Mouse (Mus musculus) liver, adult (tissue): ENCODE results near the gene Ppox.

Experiments
- GATA4 ChIP-seq: IDR thresholded peaks from 2 replicates; pipeline ENCODE4 v1.6.1; 2014; ENCODE audit warnings: mild to moderate bottlenecking, low read length; ENCODE audit not compliant: insufficient replicate concordance

The Ppox gene

DNA sequence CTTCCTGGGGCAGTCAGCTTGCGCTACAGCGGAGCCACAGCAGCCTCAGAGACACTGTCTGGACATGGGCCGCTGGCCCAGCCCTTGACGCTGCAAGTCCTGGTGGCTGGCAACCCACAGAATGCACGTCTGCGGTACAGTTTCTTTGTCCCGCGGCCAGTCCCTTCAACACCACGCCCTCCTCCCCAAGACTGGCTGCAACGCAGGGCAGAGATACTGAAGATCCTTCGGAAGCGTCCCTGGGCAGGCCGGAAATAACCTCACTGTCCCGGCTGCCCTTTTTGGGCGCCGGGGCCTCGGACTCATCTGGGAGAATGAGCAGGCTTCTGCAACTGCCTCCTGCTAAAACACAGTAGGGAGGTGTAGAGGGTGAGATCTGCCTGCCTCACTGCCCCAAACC is 22.1 kb downstream of the Ppox start:
- no peak for TF ChIP-seq GATA4

DNA sequence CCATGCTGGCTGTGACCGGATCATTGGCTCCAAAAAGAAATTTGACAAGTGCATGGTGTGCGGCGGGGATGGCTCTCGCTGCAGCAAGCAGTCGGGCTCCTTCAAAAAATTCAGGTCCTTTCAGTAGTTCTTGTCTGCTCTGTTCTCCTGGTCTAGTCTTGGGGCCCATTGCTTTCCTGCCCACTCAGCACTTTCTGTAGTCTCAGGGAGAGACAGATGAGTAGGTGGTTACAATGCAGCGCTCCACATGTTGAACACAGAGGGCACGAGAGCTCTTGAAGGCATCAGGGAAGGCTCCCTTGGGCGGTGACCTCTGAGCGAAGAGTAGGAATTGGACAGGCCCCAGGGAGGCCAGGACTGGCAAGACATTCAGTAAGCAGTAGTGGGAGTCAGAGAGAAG is 23.2 kb downstream of the Ppox start:
- TF ChIP-seq GATA4, result no peak

DNA sequence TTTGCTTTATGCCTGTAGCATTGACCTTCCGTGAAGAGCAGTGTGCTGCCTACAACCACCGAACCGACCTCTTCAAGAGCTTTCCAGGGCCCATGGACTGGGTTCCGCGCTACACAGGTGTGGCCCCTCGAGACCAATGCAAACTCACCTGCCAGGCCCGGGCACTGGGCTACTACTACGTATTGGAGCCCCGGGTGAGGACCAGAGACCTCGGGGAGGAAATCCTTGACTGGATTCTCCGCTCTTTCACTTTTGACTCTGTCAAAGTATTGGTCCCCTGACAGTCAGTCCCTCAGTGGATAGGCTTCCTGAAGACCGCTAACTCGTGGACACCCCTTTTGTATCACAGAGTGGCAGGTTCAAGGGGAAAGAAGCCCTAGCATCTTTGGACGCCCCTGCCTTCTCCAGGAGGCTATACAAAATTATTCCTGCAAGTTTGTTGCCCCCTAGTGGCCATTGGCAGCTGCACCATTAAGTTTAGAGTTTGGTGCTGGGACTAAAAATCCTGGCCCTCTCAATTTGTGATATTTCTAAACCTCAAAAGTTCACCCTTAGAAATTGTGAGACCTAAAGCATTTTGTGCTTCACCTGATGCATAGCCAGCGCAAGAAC is 23.9 kb downstream of the Ppox start:
- no peak for TF ChIP-seq GATA4

DNA sequence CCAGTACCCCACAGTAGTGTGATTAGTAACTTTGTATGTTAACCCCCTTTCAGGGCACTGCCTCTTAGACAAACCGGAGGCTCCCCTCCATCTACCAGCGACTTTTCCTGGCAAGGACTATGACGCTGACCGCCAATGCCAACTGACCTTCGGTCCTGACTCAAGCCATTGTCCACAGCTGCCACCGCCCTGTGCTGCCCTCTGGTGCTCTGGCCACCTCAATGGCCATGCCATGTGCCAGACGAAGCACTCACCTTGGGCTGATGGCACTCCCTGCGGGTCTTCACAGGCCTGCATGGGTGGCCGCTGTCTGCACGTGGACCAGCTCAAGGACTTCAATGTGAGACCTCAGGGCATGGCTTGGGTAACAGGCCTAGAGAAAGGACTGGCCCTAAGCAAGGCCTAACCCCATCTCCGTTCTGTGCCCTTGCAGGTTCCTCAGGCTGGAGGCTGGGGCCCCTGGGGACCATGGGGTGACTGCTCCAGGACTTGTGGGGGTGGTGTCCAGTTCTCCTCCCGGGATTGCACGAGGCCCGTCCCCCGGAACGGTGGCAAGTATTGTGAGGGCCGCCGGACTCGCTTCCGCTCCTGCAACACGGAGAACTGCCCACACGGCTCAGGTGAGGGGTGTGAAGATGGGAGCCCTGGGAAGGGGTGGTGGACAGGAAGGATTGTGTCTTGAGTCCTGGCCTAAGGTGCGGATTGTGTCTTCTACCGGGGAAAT is 24.7 kb downstream of the Ppox start:
- no peak for TF ChIP-seq GATA4

DNA sequence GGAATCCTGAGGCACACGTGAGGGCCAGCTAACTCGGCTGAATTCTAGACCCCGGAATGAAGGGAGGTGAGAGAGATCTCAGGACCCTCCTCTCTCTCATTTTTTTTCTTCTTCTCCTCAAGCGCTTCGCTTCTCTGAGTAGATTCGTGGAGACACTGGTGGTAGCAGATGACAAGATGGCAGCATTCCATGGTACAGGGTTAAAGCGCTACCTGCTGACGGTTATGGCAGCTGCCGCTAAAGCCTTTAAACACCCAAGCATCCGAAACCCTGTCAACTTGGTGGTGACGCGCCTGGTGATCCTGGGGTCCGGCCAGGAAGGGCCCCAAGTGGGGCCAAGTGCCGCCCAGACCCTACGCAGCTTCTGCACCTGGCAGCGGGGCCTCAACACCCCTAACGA is 28.6 kb downstream of the Ppox start:
- no peak for TF ChIP-seq GATA4

DNA sequence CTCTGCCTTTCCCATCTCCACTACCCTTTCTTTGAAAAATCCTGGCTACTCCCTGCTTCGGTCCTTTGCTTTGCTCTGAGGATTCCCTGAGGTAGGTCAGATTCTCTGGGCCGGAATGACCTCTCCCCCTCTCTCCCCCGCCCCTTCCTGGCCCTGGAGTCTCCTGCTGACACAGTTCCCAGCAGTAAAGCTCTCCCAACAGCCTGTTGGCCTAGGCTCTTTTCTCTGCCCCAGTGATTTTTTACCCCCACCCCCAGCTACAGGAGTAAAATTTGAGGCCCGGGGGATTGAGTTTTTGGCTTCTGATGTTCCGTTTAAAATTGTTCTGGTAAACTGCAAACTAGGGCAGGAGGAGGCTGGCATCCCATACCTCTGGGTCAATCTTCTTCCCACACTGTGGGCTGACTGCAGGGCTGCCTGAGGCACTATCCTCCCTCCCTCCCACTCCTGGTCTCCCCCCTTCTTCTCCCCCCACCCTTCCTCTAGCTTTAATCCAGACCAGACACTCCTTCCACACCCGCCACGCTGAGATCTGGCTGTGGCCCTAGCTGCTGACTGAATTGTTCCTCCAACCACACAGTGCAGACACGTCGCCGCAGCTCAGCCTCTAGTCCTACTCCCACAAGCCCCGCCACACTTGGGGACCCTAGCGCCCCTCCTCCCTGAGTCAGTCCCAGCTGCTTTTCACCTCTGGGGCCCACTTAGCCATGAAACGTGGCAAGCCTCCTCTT is 29.2 kb downstream of the Ppox start:
- TF ChIP-seq GATA4, result no peak

DNA sequence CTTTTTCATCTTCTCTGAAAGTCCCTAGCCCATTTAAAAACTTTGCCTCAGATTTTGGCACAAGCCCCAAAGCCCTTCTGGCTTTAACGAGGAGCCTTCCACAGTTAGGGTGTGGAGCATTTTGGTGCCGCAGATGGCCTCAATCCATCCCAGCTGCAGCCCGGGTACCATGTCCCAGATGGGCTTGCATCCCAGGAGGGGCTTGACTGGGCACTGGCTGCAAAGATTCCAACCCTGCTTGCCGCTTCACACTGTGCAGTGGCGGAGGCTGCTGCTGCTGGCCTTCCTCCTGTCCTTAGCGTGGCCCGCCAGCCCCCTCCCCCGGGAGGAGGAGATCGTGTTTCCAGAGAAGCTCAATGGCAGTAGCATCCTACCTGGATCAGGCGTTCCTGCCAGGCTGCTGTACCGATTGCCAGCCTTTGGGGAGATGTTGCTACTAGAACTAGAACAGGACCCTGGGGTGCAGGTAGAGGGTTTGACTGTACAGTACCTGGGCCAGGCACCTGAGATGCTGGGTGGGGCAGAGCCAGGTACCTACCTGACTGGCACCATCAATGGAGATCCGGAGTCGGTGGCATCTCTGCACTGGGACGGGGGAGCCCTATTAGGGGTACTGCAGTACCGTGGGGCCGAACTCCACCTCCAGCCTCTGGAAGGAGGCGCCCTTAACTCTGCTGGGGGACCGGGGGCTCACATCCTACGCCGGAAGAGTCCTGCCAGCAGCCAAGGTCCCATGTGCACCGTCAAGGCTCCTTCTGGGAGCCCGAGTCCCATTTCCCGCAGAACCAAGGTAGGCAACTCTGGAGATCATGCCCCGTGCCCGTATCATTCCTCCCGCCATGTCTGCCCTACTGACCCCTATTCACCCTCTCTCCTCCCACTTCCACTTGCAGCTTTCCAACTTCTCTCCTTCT is 30.0 kb downstream of the Ppox start, which contains the start of gene Ndufs2:
TSS of gene Ndufs2 (minus strand) at position 709 of the 914 bp plus-strand sequence.
- no peak for TF ChIP-seq GATA4

DNA sequence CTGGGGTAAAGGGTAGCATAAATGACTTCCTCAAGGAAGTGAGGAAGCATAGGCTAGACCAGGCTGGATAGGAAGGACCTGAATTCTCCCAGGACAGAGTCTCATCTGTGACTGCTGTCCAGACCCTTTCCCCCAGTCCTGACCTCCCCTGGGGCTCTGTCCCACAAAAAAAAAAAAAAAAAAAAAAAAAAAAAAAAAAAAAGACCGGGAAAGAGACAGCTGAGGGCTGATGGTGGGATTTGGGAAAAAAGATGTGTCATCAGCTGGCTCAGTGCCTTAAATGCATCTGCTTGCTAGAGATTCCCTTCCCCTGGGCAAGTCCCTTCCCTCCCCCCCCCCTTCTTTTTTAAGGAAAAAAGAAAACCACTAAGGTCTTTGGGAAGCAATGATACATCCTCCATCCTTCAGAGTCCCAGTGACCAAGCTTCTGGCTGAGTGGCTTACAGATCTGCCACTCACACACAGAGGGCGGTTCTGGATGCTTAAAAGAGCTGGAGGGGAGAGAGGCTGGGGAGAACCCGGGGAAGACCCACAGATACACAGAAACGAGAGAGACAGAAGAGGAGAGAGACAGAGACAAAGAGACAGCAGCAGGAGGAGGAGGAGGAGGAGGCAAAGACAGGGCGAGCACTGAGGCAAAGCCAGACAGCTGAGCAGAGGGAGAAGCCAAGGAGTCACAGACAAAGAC is 30.9 kb downstream of the Ppox start, which contains the start of gene Adamts4:
TSS of gene Adamts4 (plus strand) at position 509 of the 688 bp plus-strand sequence.
- no peak for TF ChIP-seq GATA4

DNA sequence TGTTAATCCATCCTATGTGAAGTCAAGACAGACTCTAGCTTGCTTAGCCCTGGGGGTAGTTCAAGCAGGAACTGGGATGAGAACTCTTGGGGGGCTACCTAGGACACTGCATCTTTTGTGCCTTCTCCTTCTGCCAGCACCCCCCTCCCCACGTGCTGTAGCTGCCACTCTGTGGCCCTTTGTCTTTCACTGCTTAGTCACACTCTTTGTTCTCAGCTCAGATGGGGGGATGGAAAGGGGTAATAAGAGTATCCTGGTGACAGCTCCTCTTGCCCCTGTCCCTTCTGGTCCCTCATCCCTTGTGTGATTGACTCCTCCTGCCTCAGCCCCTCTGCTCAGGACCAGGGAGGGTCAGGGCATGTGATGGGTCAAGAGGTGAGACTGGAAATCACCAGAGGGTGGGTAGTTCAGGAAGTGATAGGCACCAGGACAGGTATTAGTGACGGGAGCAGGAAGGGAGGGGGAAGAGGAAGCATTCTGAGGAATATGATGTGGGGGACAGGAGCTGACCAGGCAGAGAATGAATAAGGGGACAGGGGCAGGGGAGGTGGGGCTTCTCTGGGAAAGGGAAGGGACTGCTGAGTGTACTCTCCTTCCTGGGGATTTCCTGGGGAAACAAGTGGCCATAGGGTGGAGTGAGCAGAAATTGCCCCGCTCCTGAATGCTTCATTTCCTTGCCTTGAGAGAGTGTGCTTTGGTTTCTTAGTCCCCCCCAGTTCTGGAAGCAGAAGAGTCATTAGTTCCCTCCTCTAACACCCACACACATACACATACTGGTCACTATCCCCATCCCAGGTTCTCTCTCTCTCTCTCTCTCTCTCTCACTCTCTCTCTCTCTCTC is 32.4 kb downstream of the Ppox start:
- TF ChIP-seq GATA4, result no peak

DNA sequence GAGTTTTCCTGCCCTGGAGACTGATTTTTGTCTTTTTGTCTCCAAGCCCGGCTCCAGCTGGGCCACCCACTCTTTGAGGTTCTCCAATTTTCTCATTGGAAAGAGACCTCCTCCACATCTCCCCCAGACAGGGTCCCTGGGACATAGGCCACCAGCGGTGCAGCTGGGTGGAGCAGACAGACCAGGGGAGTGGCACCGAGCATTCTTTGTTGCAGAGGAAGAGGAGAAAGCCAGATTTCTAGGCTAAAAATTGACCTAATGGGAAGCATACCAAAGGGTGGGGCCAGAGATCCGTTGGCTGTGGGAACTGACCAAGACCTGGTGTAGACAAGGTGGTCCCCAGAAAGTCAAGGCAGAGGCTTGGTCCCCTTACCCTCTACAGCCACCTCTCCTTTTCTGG is 33.1 kb downstream of the Ppox start:
- no peak for TF ChIP-seq GATA4

DNA sequence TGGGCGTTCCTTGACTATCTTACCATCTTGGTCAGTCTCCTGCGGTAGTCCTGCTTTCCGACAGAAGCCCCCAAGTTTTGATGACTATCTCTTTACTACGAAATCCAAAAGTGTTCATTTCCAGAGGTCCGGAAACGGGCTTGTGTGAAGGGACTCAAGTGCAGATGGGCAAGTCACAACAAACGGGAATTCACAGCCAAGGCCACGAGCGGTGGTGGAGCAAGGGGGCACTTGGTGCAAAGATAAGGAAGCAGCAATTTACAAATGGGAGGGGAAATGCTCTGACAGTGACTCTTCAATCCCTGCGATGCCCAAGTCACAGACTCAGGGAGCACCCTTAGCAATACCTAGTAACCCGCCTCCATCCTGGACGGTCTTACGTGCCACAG is 33.5 kb downstream of the Ppox start:
- TF ChIP-seq GATA4, result no peak

DNA sequence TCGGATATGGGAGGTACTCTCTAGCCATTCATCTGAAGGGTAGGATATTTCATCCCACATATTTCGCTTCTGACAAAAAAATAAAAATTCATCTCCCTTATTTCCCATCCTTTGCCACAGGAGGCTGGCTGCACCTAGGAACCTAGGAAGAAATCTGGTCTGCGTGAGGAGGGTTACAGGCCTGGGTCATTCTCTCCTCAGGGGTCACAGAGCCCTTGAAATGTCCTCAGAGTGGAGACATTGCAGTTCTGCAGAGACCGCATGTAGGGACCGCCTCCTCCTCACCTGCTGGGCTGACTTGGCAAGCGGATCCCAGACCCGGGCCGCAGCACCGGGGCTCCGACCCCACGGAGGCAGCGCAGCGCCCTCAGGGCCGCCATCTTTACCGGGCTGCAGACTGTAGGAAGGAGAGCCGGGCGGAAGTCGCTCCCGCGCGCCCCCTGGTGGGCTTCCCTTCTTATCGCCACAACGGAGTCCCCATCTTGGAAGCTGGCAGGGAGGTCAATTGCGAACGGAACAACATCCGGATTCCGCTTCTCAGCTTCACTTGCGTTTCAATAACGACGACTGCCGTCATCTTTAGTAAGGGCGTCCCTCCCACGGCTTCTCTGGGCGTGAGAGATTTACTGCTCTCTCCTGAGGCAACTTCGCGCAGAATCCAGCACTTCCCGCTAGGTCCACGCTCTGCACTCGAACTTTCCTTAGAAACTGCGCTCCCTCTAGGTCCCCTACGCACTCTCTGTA is 34.1 kb downstream of the Ppox start:
- peak; percentile 99; the same call in 1 of the 2 replicates for TF ChIP-seq GATA4

DNA sequence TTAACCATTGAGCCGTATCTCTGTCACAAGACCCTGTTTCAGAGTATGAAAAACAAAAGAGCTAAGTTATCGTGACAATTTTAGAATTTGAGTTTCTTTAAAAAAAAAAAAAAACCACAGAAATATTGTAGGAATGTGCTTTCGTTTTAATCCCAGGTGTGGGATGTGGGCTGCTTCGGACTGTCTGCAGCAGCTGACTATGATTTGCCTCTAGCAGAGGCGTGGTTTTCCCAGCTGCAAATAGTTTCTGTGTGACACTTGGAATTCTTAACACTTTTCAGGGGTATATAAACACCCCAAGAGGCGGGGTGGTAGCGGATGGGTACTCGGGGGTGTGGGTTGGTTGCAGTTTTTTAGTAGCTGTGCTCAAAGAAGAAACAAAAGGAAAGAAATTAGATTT is 35.6 kb downstream of the Ppox start:
- no peak for TF ChIP-seq GATA4

DNA sequence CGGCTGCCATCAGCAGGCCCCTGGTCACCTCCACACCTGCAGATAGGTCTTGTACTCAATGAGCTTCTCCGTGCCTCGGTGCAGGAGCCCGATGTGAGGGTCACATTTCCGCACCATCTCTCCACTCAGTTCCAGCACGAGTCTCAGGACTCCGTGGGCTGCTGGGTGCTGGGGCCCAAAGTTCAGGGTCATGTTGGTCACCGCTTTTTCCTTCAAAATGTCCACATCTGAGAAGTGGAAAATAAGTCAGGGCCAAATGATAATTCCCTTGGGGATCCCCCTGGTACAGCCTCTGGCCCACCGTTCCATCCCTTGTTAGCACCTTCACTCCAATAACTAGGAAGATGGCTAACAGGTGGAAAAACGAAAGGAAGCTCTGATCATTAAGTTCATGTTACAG is 40.1 kb downstream of the Ppox start:
- no peak for TF ChIP-seq GATA4
